Mouse (Mus musculus): Measurements from ENCODE around the gene Lrrc2.

Gene Lrrc2

DNA sequence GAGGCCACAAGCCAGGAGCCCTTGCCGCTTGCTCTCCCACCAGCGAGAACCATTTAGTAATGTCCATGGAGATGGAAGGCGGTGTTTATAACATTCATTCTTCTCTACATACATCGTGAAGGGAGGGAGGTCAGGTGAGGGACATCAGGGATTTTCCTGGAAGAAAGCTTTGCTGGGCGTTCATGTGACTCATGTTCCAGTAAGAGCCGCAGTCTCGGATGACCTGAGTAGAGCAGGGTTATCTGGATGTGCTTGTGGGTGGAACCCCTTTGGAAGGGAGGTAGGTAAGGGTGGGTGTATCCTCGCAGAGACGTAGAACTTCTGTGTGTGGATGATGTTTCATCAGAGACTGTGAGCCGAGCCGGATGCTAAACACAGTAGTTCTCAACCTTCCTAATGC lies at the start of gene Lrrc2:
TSS of gene Lrrc2 (plus strand) at position 149 of the 400 bp plus-strand sequence.
- DNase-seq (ENCODE audit: extremely low read depth, insufficient read length, low spot score) = no peak

DNA sequence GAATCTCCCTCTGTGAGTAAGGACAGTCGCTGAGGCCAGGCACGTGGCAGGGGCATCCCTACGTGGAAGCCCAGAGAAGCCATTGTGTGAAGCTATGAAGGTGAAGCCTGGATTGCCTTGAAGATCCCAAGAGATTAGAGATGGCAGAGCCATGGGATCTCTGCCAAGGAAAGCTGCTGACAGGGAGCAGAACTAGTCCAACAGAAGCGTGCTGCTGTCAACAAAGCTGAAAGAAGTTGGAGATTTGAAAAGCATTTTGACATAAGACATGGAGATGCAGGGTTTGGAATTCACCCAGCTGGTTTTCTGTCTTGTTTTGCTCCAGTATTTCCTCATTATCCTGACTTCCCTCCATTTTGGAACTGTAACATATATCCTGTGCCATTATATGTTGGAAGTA lies 49.1 kb upstream of the Lrrc2 start:
- no peak for DNase-seq (ENCODE audit: extremely low read depth, insufficient read length, low spot score)

DNA sequence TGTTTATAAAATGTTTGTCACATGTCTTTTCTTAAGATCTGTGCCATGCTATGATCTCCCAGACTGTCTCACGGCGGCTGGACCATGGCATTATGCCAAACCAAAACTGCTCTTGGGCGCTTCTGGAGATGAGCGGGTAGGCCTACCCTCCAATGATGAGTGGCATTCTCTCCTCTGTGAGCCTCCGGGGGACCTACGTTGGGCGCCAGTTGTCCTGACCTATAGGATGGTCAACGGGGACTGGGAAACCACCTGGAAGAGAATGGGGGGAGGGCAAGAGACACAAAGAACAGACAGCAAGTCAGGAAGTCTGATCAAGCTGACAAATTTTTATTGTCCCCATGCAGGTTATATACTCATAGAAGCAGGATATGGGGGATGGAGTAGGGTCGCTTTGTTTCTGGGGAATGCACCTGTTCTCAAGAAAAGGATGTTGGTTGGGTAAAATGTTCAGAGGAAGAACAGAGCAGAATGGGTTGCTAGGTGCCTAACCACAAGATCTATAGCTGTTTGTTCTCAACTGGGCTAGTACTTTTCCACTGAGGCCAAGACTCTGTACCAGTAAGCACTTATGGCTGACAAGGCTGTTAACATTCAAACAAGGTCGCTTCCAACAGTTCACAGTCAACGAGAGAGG lies 44.0 kb upstream of the Lrrc2 start:
- no peak for DNase-seq (ENCODE audit: extremely low read depth, insufficient read length, low spot score)

DNA sequence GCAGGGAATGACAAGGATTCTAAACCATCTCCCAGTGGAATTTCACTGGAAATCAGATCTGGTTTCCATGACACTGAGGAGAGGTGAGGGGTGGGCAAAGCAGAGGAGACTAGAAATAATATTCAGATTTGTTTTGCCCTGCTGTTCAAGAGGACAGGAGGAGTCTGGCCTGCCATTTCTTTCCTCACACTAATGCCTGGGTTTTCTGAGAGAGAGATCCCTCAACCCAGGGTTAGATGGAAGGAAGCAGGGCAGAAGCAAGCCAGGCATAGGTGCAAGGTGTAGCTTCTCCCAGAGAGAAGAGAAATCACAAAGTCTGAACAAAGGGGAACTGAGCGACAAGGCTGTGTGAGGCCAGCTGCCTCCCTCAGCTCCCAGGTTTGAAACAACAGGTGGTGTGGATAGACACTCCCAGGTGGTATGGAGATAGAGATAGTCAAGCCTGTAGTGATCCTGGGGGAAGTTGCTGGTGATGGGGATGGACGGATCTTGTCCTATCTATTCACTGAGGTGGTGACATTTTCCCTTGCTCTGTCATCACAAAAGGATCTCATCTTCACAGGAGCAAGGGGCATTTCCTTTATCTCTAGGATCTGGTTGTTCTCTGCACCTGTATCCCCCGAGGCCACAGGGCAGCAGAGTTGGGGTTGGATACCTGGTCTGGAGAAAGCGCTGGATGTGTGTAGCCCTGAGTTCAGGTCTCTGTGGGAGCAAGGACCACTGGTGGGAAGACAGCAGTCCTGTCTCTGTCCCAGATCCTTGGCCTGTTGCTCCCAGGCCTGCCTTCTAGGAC lies 43.3 kb upstream of the Lrrc2 start:
- no peak for DNase-seq (ENCODE audit: extremely low read depth, insufficient read length, low spot score)

DNA sequence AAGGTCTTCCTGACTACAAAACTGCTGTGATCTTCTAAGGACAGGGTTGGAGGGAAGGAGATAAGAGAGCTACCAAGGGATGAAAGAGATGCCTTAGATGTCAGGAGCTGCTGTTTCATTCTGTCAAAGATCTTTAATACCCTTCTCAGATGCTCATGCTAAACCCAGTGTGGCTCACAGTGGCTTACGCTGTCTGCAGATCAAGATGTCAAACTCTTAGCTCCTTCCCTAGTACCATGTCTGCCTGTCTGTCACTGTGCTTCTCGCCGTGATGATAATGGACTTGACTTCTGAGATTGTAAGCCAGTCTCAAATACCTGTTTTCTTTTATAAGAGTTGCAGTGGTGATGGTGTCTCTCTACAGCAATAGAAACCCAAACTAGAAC lies 42.7 kb upstream of the Lrrc2 start:
- no peak for DNase-seq (ENCODE audit: extremely low read depth, insufficient read length, low spot score)

DNA sequence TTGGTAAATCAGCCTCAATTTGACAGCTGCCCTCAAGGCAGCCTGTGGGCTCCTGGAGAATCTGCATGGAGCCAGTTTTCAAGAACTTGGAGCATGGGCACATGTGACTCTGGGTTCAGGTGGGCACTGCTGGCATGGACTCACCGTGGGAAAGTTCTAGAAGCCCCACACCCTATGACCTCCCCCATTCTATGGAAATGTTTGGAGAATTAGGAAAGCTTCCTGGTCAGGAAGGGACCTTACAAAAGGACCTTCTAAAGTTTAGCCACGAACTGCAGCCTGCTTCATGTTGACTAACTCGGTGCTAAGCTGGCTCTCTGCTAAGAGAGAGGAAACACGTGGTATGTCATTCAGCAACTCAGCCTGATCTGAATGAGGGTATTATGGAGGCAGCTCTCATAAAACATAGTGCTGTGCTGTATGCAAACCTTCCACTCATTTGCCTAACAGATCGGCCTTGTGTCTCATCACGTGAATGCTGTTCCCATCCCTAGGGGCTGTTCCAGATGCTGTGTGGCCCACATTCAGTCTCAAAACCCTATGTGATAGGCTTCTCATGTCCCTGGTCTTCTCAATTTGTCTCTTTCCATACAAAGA lies 41.9 kb upstream of the Lrrc2 start:
- DNase-seq (ENCODE audit: extremely low read depth, insufficient read length, low spot score) = no peak

GRCm38 (mm10) chr9:110914631-110915236 lies 36.6 kb upstream of the Lrrc2 start:
- no peak for DNase-seq (ENCODE audit: extremely low read depth, insufficient read length, low spot score)

DNA sequence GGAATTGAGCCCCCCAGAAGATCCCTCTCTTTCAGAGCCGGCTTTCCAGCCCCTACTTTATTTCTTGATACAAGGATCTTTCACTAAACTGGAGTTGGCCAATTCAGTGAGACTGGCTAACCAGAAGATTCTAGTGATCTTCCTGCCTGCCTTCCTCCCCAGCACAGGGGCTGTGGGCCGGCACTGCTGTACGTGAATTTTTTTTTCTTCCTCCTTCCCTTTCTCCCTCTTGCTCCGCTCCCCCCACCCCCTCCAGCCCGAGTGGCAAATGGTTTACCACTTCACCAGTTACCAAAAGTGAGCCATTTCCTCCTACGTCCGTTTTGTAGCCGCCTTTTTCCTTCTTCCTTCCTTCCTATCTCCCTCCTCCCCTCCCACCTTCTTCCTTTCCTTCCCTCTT lies 35.9 kb upstream of the Lrrc2 start:
- no peak for DNase-seq (ENCODE audit: extremely low read depth, insufficient read length, low spot score)

- no peak for DNase-seq (ENCODE audit: extremely low read depth, insufficient read length, low spot score)
Measured at GRCm38 (mm10) chr9:110916786-110917185, 34.6 kb upstream of the Lrrc2 start, which contains the start of gene Fam240a. Fam240a (minus strand) TSS chr9:110916861.

- no peak for DNase-seq (ENCODE audit: extremely low read depth, insufficient read length, low spot score)
Measured at GRCm38 (mm10) chr9:110920665-110921419, 30.5 kb upstream of the Lrrc2 start.

GRCm38 (mm10) chr9:110922759-110923158 lies 28.6 kb upstream of the Lrrc2 start:
- DNase-seq (ENCODE audit: extremely low read depth, insufficient read length, low spot score) = no peak

- DNase-seq (ENCODE audit: extremely low read depth, insufficient read length, low spot score) = peak; percentile 25
Measured at GRCm38 (mm10) chr9:110931573-110931972, 19.8 kb upstream of the Lrrc2 start.

GRCm38 (mm10) chr9:110933850-110934437 lies 17.4 kb upstream of the Lrrc2 start:
- no peak for DNase-seq (ENCODE audit: extremely low read depth, insufficient read length, low spot score)

GRCm38 (mm10) chr9:110935941-110936340 lies 15.4 kb upstream of the Lrrc2 start:
- no peak for DNase-seq (ENCODE audit: extremely low read depth, insufficient read length, low spot score)

DNA sequence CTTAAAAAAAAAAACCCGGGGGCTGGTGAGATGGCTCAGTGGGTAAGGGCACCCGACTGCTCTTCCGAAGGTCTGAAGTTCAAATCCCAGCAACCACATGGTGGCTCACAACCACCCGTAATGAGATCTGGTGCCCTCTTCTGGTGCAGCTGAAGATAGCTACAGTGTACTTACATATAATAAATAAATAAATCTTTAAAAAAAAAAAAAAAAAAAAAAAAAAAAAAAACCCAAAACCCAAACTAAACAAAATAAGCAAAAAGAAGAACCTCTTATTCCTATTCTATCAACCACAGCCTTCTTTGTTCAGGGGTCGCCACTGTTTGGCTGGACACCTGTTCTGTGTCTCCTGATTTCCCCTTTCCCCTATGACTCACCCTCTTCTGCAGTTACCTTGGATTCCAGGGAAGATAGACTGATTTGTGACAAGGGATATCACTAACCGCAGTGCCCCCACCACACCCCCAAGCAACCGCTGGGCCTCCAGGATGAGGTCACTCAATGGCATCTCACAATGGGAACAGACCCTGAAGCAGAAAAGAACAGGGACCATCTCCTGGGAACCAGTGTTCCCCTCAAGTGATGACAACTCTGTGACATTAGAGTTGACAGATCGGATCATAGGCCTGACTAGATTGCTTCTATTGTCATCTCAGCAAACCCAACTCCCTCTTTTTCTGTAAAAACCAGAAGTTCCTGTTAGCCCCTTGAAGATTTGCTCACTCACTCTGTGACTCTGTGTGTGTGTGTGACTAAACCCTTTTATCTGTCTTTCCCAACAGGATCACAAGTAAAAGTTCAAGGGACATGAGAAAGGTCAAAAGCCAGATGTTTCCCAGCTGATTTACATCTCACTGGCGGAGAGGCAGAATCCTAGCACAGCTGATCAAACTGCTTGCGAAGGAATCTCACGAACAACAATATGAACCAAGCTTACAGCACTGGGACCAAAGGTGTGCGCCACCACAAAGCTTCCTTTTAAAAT lies 13.5 kb upstream of the Lrrc2 start:
- DNase-seq (ENCODE audit: extremely low read depth, insufficient read length, low spot score) = no peak

GRCm38 (mm10) chr9:110944265-110944664 lies 7.1 kb upstream of the Lrrc2 start:
- DNase-seq (ENCODE audit: extremely low read depth, insufficient read length, low spot score) = no peak

DNA sequence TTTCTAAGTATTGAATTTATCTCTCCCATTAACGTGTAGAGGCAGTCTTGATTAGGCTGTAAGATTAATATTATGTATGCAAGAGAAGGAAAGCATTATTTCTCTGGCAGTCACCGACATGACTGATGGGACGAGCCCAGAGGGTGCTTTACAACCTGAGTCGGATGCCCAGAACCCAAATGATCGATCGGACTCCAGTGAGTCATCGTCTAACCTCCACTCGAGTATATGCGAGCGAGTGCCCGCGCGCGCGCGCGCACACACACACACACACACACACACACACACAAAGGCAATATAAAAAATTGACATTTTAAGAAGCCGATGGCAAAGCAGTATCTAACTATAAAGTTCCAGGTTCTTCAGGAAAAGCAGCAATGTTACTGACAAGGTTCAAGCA lies 6.0 kb upstream of the Lrrc2 start:
- no peak for DNase-seq (ENCODE audit: extremely low read depth, insufficient read length, low spot score)

DNA sequence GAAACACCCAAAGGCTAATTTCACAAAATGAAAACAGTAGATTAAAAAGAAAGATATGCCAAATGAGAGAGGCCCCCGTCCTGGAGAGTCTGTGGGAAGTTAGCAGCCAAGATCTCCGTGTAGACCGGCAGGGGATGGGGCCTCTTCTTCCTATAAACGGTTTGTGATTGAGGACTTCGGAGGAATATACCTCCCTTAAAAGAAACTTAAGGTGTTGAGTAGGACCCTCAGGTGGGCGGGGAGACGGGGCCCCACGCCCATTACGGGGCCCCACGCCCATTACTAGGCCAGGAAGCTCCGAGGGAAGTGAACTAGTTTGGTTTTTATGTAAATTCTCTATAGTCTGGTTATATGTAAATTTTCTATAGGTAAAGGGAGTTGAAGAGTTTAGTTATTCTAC lies 5.4 kb upstream of the Lrrc2 start, which contains the start of gene Tdgf1:
TSS of gene Tdgf1 (minus strand) at position 233 of the 400 bp plus-strand sequence.
- DNase-seq (ENCODE audit: extremely low read depth, insufficient read length, low spot score) = no peak

DNA sequence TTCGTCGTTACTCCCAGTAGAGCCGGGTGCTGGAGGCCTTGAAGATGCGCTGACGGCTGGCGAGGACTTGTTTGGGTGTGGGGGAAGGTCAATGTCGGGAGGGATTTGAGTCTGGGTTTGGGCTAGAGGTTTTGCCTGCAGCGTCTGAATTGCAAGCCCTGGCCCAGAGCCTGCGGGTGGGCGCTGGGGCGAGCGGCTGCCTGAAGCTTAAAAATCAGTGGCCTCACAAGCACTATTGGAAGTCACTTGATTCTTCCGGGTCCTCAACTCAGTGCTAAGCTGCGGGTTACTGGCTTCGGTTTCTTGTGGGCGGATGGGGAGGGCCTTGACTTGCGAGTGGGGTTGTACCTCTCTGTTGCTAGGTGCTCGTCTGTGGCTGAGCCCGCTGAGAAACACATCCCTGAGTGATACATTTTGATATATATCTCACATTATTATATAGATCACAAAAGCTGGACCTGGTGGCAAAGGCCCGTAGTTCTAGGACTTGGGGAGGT lies 4.7 kb upstream of the Lrrc2 start:
- no peak for DNase-seq (ENCODE audit: extremely low read depth, insufficient read length, low spot score)

Measured in 3134 (cell line).